Mouse (Mus musculus): ENCODE results near the gene Trpc1. TPM values are rescaled to one million over a fixed set of nuclear protein-coding genes. Genes with fewer than 3 reads are reported as not detected.

Trpc1 gene
- total and polyA plus RNA-seq, 3 experiments = 0.15 to 0.50 TPM; not detected in 1

DNA sequence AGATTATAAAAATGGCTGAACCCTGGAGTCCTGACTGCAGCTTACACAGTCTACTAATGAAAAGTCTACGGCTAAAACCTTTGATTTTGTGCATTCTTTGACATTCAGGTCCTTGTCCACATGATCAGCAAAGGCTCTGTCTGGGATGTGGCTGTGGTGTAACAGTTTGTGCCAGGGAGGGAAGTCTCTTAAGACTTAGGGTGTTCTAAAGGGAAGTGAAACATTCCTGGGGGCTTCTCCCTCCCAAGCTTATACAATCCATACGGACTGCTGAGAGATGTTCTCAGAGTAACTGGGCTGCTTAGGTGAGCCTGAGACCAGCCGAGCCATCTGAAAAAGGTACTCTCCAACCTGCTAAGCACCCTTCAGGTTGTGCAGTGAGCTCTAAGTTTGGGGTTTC, 12.1 kb upstream of the Trpc1 start:
- H3K9ac ChIP-seq (ENCODE audit: control insufficient read depth, low read depth, low read length, poor library complexity, severe bottlenecking) = no peak overlapping the region
- no peak for DNase-seq (ENCODE audit: low read depth, low spot score)
- no peaks in the 10 kb centered on the region for H3K36me3 ChIP-seq (ENCODE audit: control insufficient read depth in 1 of 2, insufficient read depth in 2 of 2, low read length in 2 of 2)
- no peaks in the 10 kb centered on the region for H3K9me3 ChIP-seq (replicated peaks; ENCODE audit: insufficient read depth, low read length)
- no peaks in the 10 kb centered on the region for H3K4me1 ChIP-seq (ENCODE audit: control insufficient read depth in 1 of 2, insufficient read depth in 2 of 2, low read length in 2 of 2)
- no peak overlapping the region for H3K4me3 ChIP-seq (ENCODE audit: control insufficient read depth in 1 of 2, insufficient read depth in 1 of 2, low read depth in 2 of 2, low read length in 2 of 2)
- no peaks in the 10 kb centered on the region for H3K79me2 ChIP-seq (ENCODE audit: control insufficient read depth, insufficient read depth, low read length, poor library complexity)
- H3K27ac ChIP-seq (ENCODE audit: control insufficient read depth, low read depth, low read length) = no peak overlapping the region
- no peaks in the 10 kb centered on the region; a peak in 1 of 4 replicates for H3K27me3 ChIP-seq (ENCODE audit: control insufficient read depth in 1 of 2, insufficient read depth in 2 of 2, low read length in 2 of 2)
- TF ChIP-seq NRF1 (IDR thresholded peaks at IDR 0.05; ENCODE audit: insufficient read depth, low read depth, low read length, poor library complexity, severe bottlenecking) (no peak), EP300 (IDR thresholded peaks at IDR 0.05; ENCODE audit: low read depth in 1 of 2, low read length in 2 of 2) (no peak), CHD1 (IDR thresholded peaks at IDR 0.05; ENCODE audit: low read depth, low read length) (no peak), MAZ (IDR thresholded peaks at IDR 0.05; ENCODE audit: low read depth, low read length) (no peak), TAL1 (IDR thresholded peaks at IDR 0.05; ENCODE audit: low read length) (no peak), ETS1 (IDR thresholded peaks at IDR 0.05; ENCODE audit: low read depth, low read length) (no peak), MYC (IDR thresholded peaks at IDR 0.05; ENCODE audit: low read depth, low read length) (no peak), POLR2AphosphoS5 (IDR thresholded peaks at IDR 0.05; ENCODE audit: borderline replicate concordance, low read depth, low read length) (no peak), USF2 (IDR thresholded peaks at IDR 0.05; ENCODE audit: borderline replicate concordance in 1 of 2, insufficient read depth in 1 of 2, low read depth in 1 of 2, low read length in 2 of 2) (no peak), ZC3H11A (IDR thresholded peaks at IDR 0.05; ENCODE audit: low read depth, low read length) (no peak), POLR2AphosphoS2 (IDR thresholded peaks at IDR 0.05; ENCODE audit: low read length) (no peak), TCF12 (IDR thresholded peaks at IDR 0.05; ENCODE audit: low read depth, low read length) (no peak), MAX (IDR thresholded peaks at IDR 0.05; ENCODE audit: low read length) (no peak)

DNA sequence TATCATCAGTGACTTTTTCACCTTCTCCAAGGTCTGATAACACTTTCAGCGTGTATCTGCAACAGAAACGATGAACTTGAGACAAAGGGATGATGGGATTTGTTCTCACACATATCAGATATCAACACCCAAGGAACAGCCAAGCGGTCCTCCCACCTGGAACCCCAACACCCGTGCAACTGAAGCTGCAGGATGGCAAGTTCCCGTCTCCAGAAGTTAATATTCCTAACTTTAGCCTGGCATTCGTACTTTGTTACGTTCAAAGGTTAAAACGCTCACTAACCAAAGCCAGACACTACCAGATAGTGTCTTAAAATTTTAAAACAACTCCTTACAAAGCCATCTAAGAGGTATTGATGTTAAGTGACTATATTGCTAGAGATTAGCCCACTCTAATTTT, 11.2 kb upstream of the Trpc1 start:
- no peak overlapping the region for H3K27ac ChIP-seq (ENCODE audit: control insufficient read depth, low read depth, low read length)
- no peak for DNase-seq (ENCODE audit: low read depth, low spot score)
- no peaks in the 10 kb centered on the region for H3K79me2 ChIP-seq (ENCODE audit: control insufficient read depth, insufficient read depth, low read length, poor library complexity)
- H3K4me1 ChIP-seq (ENCODE audit: control insufficient read depth in 1 of 2, insufficient read depth in 2 of 2, low read length in 2 of 2) = no peaks in the 10 kb centered on the region
- no peaks in the 10 kb centered on the region for H3K36me3 ChIP-seq (ENCODE audit: control insufficient read depth in 1 of 2, insufficient read depth in 2 of 2, low read length in 2 of 2)
- no peak overlapping the region for H3K4me3 ChIP-seq (ENCODE audit: control insufficient read depth in 1 of 2, insufficient read depth in 1 of 2, low read depth in 2 of 2, low read length in 2 of 2)
- H3K9me3 ChIP-seq (replicated peaks; ENCODE audit: insufficient read depth, low read length) = no peaks in the 10 kb centered on the region
- H3K9ac ChIP-seq (ENCODE audit: control insufficient read depth, low read depth, low read length, poor library complexity, severe bottlenecking) = no peak overlapping the region
- no peak for TF ChIP-seq KAT2A (conservative IDR thresholded peaks at IDR 0.05; ENCODE audit: low read depth, low read length)
- no peaks in the 10 kb centered on the region; a peak in 1 of 4 replicates for H3K27me3 ChIP-seq (ENCODE audit: control insufficient read depth in 1 of 2, insufficient read depth in 2 of 2, low read length in 2 of 2)

DNA sequence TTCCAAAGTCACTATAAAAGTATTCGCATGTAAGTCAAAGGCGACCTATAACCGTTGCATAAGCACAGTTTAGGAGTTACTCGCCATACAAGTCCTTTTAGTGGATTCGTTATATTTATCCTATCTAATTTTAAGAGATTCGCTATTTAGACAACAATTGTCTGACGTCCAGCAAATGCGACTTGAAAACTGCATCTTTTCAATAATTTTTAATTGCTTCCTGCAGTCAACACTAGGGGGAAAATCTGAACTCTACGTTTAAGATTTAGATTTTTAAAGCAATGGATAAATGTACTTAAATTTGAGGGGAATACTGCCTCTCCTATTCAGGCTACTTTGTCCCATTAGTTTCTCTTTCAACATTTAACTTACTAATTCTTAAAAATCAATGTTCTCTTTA, 571 bp upstream of the Trpc1 start:
- Histone ChIP-seq H3K4me3 (ENCODE audit: control insufficient read depth in 1 of 2, insufficient read depth in 1 of 2, low read depth in 2 of 2, low read length in 2 of 2) (no peak overlapping the region), H3K27ac (ENCODE audit: control insufficient read depth, low read depth, low read length) (no peak overlapping the region), H3K79me2 (ENCODE audit: control insufficient read depth, insufficient read depth, low read length, poor library complexity) (no peaks in the 10 kb centered on the region; the same call in 1 of the 2 replicates), H3K36me3 (ENCODE audit: control insufficient read depth in 1 of 2, insufficient read depth in 2 of 2, low read length in 2 of 2) (no peaks in the 10 kb centered on the region), H3K27me3 (ENCODE audit: control insufficient read depth in 1 of 2, insufficient read depth in 2 of 2, low read length in 2 of 2) (peaks cover 6 to 13% of the 10 kb centered on the region in 2 experiments), H3K9me3 (replicated peaks; ENCODE audit: insufficient read depth, low read length) (no peaks in the 10 kb centered on the region), H3K4me1 (ENCODE audit: control insufficient read depth in 1 of 2, insufficient read depth in 2 of 2, low read length in 2 of 2) (peaks cover 0 to 6% of the 10 kb centered on the region in 2 experiments; a peak in 2 of 4 replicates), H3K9ac (ENCODE audit: control insufficient read depth, low read depth, low read length, poor library complexity, severe bottlenecking) (no peak overlapping the region)
- DNase-seq (ENCODE audit: low read depth, low spot score) = no peak
- TF ChIP-seq TAL1 (IDR thresholded peaks at IDR 0.05; ENCODE audit: low read length) (no peak), CTCF (IDR thresholded peaks at IDR 0.05 in 2 of 3, conservative IDR thresholded peaks at IDR 0.05 in 1 of 3; ENCODE audit: control insufficient read depth in 1 of 3, insufficient read depth in 1 of 3, low read depth in 2 of 3, low read length in 3 of 3, poor library complexity in 1 of 3, severe bottlenecking in 1 of 3) (peak in 1 of 3 experiments; percentile 1; a peak in 1 of 6 replicates), MYB (IDR thresholded peaks at IDR 0.05; ENCODE audit: low read depth, low read length) (no peak)

Measured in MEL (cell line).